Mouse (Mus musculus) embryonic facial prominence, embryonic 15.5 days (tissue): ENCODE data around the gene Aym1. TPM values are rescaled to one million over a fixed set of nuclear protein-coding genes. Genes with fewer than 3 reads are reported as not detected.

Source experiments
- microRNA-seq: library from miRNA; unstranded; fragments of <30 nt; microRNA quantifications from one replicate; pipeline ENCODE4, GENCODE M21; 2016; ENCODE audit warnings: borderline number of aligned reads
- polyA plus RNA-seq: library from polyadenylated mRNA; unstranded; fragments of >200 nt; fragmentation: Nextera tagmentation; extraction: Ambion mirVana; gene quantifications from 2 replicates; pipeline ENCODE4 v1.2.1, GENCODE M21; 2015

Gene Aym1
- polyA plus RNA-seq, 1 experiment from 2014 or later: not detected

Small RNA genes within 50 kb of the gene (microRNA-seq; reads per million reads assigned to microRNA genes)
- gene Mir7229 (not detected), gene Mir7230 (not detected)

Other genes with a start within 250 kb of the Aym1 start
- gene 2900026A02Rik, start 136.1 kb upstream of the Aym1 start, polyA plus RNA-seq: 14.2 and 16.4 TPM in 2 replicates
- gene Tmem211, start 130.4 kb upstream of the Aym1 start, polyA plus RNA-seq: 0.79 and 1.3 TPM in 2 replicates
- gene Sgsm1, start 46.5 kb upstream of the Aym1 start, polyA plus RNA-seq: 2.9 and 3.3 TPM in 2 replicates
- 13.2 and 14.7 TPM in 2 replicates for gene Wscd2, start 133.0 kb downstream of the Aym1 start, polyA plus RNA-seq